Mouse (Mus musculus) gastrocnemius, postnatal 10 days (tissue): ENCODE results near the gene Sox2. TPM values are rescaled to one million over a fixed set of nuclear protein-coding genes. Genes with fewer than 3 reads are reported as not detected.

ENCODE experiments used
- DNase-seq: peaks from one replicate; pipeline ENCODE4 v3.0.0; 2021; ENCODE audit warnings: mixed read lengths
- long read RNA-seq, 2 experiments: library from polyadenylated mRNA; stranded (forward); transcript quantifications; one replicate each; pipeline ENCODE4 v2.0.0; 2021
- total RNA-seq, 2 experiments: library from RNA; stranded (reverse); gene quantifications; 2 replicates each; pipeline ENCODE4 v1.2.3; 2021

Gene Sox2
- under 1 TPM; 0.38 to 0.77 TPM for total RNA-seq
- long read RNA-seq, experiment 1, partial matches to known transcripts, result 0 of 2 reads
- long read RNA-seq, experiment 1, other reads (novel, unspliced or antisense), result 0 of 2 reads
- long read RNA-seq, experiment 2, result 0 reads

GRCm38 (mm10) chr3:34649726-34650620, at the start of gene Sox2:
TSS of gene Sox2 (plus strand) at chr3:34650405.
- DNase-seq, result peak; percentile 46

- DNase-seq, result no peak
These were observed 49.1 kb upstream of the Sox2 start for GRCm38 (mm10) chr3:34601116-34601515.

GRCm38 (mm10) chr3:34614107-34614506, 36.1 kb upstream of the Sox2 start:
- DNase-seq, result no peak

- DNase-seq, result no peak
These were observed 34.7 kb upstream of the Sox2 start for GRCm38 (mm10) chr3:34615526-34615925.

GRCm38 (mm10) chr3:34618934-34619333, 31.3 kb upstream of the Sox2 start:
- DNase-seq, result no peak

GRCm38 (mm10) chr3:34620121-34620520, 30.1 kb upstream of the Sox2 start:
- DNase-seq, result no peak

GRCm38 (mm10) chr3:34624721-34625270, 25.4 kb upstream of the Sox2 start:
- no peak for DNase-seq

- DNase-seq, result no peak
These were observed 23.7 kb upstream of the Sox2 start for GRCm38 (mm10) chr3:34626521-34626920.

- no peak for DNase-seq
These were observed 20.2 kb upstream of the Sox2 start for GRCm38 (mm10) chr3:34630031-34630430.

- DNase-seq, result no peak
These were observed 19.5 kb upstream of the Sox2 start for GRCm38 (mm10) chr3:34630736-34631135.

GRCm38 (mm10) chr3:34636958-34637357, 13.2 kb upstream of the Sox2 start:
- no peak for DNase-seq

GRCm38 (mm10) chr3:34637481-34637880, 12.7 kb upstream of the Sox2 start:
- no peak for DNase-seq

GRCm38 (mm10) chr3:34637926-34638325, 12.3 kb upstream of the Sox2 start:
- DNase-seq, result no peak

GRCm38 (mm10) chr3:34638344-34638743, 11.9 kb upstream of the Sox2 start:
- no peak for DNase-seq

- DNase-seq, result no peak
These were observed 11.0 kb upstream of the Sox2 start for GRCm38 (mm10) chr3:34639031-34639872.

GRCm38 (mm10) chr3:34639873-34640270, 10.3 kb upstream of the Sox2 start:
- DNase-seq, result no peak

GRCm38 (mm10) chr3:34640276-34640675, 9.9 kb upstream of the Sox2 start:
- DNase-seq, result no peak

- DNase-seq, result peak; percentile 64
These were observed 9.3 kb upstream of the Sox2 start for GRCm38 (mm10) chr3:34640690-34641600.

- DNase-seq, result no peak
These were observed 8.3 kb upstream of the Sox2 start for GRCm38 (mm10) chr3:34641756-34642497.

GRCm38 (mm10) chr3:34642498-34642941, 7.7 kb upstream of the Sox2 start:
- DNase-seq, result no peak

GRCm38 (mm10) chr3:34643067-34643466, 7.1 kb upstream of the Sox2 start:
- no peak for DNase-seq
